Mouse (Mus musculus) G1E (cell line): Measurements from ENCODE around the gene Wwox.

ENCODE experiments used
- CTCF ChIP-seq: IDR thresholded peaks from 2 replicates; pipeline ENCODE4 v1.5.1; 2012; ENCODE audit warnings: low read depth, low read length, inconsistent platforms, mixed read lengths
- GATA2 ChIP-seq: IDR thresholded peaks from 2 replicates; pipeline ENCODE4 v1.6.1; 2012; ENCODE audit warnings: low read depth, low read length, inconsistent platforms, borderline replicate concordance
- TAL1 ChIP-seq: conservative IDR thresholded peaks from 2 replicates; pipeline ENCODE4 v1.6.1; 2012; ENCODE audit warnings: low read depth, low read length, inconsistent platforms, mixed read lengths

GRCm38 (mm10) chr8:115199204-115199603 lies 759.7 kb downstream of the Wwox start:
- TF ChIP-seq CTCF (no peak), GATA2 (no peak), TAL1 (no peak)
